In the genomic region with DNA sequence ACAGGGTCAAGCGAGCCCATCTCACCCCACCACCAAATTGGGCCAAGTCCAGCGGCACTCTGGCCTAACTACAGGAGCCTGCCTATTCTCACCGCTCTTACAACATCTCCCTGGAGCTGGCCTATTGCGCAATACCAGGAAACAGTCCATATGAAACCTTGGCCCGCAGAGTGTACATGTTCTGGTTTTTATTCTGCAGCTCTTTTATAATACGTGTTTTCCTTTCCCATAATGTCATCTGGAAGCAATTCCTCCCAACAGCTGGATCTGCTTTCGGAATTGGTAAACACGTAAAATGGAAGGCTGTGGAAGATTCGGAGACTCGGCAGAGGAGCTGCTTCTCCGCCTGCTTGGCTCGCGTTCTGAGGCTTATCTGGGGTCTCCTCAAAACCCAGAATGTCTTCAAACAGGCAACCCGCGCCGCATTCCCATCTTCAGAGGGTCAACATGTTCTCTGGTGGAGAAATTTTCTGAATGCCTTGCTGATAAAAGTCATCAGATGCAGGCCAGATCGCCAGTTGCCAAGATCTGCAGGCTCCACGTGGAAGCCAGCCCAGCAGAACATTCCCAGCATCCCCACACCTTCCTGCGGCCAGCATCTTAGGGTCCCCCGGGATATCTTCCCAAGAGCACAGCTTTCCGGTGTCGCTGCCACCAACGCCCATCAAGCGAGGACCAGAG, we compare ENCODE assay signal across 9 mouse cellular contexts.
A peak's percentile ranks its signal among the peaks of the same experiment; 100 is the strongest.
DNase-seq lines count a peak whose midpoint lies in the region; ATAC-seq and TF ChIP-seq lines count a peak whose summit lies in the region.
"Had no signal": no experiment of that assay in that cellular context is flagged by ENCODE, and none has a peak within 500 bp of the region (broad histone marks: within the 10 kb centered on the region; RNA-seq: fewer than 3 reads in every experiment).

No protein-coding gene starts in this region.

- DNase-seq in liver: peak; percentile 54
- DNase-seq in liver, embryonic 11.5 days (ENCODE audit: low spot score): no peak
- peak; percentile 76 for DNase-seq in forelimb bud, embryonic 11.5 days (ENCODE audit: low read depth, low spot score)
- peak; percentile 21 for DNase-seq in kidney, adult 11 months
- DNase-seq in lung, adult 2 months: peak; percentile 31
- peak; percentile 27 for DNase-seq in urinary bladder, adult 2 months (ENCODE audit: low spot score)
- no peak for DNase-seq in c-Kit-positive CD71-positive TER-119-positive erythroid progenitor cells, embryonic 14.5 days (ENCODE audit: low spot score)
- DNase-seq in spleen, postnatal 4 days (ENCODE audit: low spot score in 2 of 2): no peak

- no peaks in the 10 kb centered on the region for H3K27me3 ChIP-seq in liver, embryonic 11.5 days (replicated peaks; ENCODE audit: control insufficient read depth, insufficient read depth, low read length)
- H3K27me3 ChIP-seq: Patski had no signal

- ATAC-seq in liver, embryonic 11.5 days (replicated peaks; ENCODE audit: low FRiP score): no peak
- ATAC-seq: Patski had no signal

- TF ChIP-seq CTCF in lung, adult 2 months (IDR thresholded peaks at IDR 0.05; ENCODE audit: insufficient read depth, low read length): no peak

- WGBS in liver, embryonic 11.5 days: 78% methylated on average over 24 of the region's 24 CpGs
- WGBS in lung, adult 2 months: 61% methylated on average over 24 of the region's 24 CpGs

- H3K4me1 ChIP-seq in liver, embryonic 11.5 days (replicated peaks; ENCODE audit: control insufficient read depth, insufficient read depth, low read length): peaks cover 2% of the 10 kb centered on the region
- H3K4me1 ChIP-seq in lung, adult 2 months (ENCODE audit: control insufficient read depth, insufficient read depth, low read length): no peaks in the 10 kb centered on the region

- no peak overlapping the region for H3K4me3 ChIP-seq in liver, embryonic 11.5 days (ENCODE audit: low read depth, low read length)
- H3K4me3 ChIP-seq in lung, adult 2 months (replicated peaks; ENCODE audit: extremely low read depth, low read depth, low read length): no peak overlapping the region

- H3K36me3 ChIP-seq in liver, embryonic 11.5 days (ENCODE audit: control insufficient read depth, insufficient read depth, low read length): no peaks in the 10 kb centered on the region

- H3K27ac ChIP-seq in liver, embryonic 11.5 days (ENCODE audit: low read depth, low read length): no peak overlapping the region

- H3K9ac ChIP-seq in liver, embryonic 11.5 days (ENCODE audit: low read depth, low read length): no peak overlapping the region

- H3K9me3 ChIP-seq in liver, embryonic 11.5 days (ENCODE audit: control insufficient read depth, low read length): no peaks in the 10 kb centered on the region

- H3K4me2 ChIP-seq in liver, embryonic 11.5 days: no peak overlapping the region

- TF ChIP-seq POLR2A in lung, adult 2 months (IDR thresholded peaks at IDR 0.05; ENCODE audit: borderline replicate concordance, extremely low read depth, low read depth, low read length): no peak

Comparison
In these comparisons a context has a peak if more than half of its experiments do, and no peak if none do; other contexts are left out.
1. DNase-seq: peak in liver (single experiment), forelimb bud, embryonic 11.5 days (single experiment), kidney, adult 11 months (single experiment), lung, adult 2 months (single experiment) and urinary bladder, adult 2 months (single experiment); none in liver, embryonic 11.5 days (single experiment), c-Kit-positive CD71-positive TER-119-positive erythroid progenitor cells, embryonic 14.5 days (single experiment) and spleen, postnatal 4 days (0 of 2).